Mouse (Mus musculus): Measurements from ENCODE around the gene Cyp2j13. TPM values are rescaled to one million over a fixed set of nuclear protein-coding genes. Genes with fewer than 3 reads are reported as not detected.
"Not testable (repeated sequence)": the region's sequence is repeated elsewhere in the genome, so short reads cannot be mapped to it uniquely, and the experiment has no call there.

Cyp2j13 gene
- polyA plus RNA-seq (2014; fragmentation: Nextera tagmentation; extraction: Ambion mirVana): 0.24 TPM in 1 of 2 replicates, not detected in the other

DNA sequence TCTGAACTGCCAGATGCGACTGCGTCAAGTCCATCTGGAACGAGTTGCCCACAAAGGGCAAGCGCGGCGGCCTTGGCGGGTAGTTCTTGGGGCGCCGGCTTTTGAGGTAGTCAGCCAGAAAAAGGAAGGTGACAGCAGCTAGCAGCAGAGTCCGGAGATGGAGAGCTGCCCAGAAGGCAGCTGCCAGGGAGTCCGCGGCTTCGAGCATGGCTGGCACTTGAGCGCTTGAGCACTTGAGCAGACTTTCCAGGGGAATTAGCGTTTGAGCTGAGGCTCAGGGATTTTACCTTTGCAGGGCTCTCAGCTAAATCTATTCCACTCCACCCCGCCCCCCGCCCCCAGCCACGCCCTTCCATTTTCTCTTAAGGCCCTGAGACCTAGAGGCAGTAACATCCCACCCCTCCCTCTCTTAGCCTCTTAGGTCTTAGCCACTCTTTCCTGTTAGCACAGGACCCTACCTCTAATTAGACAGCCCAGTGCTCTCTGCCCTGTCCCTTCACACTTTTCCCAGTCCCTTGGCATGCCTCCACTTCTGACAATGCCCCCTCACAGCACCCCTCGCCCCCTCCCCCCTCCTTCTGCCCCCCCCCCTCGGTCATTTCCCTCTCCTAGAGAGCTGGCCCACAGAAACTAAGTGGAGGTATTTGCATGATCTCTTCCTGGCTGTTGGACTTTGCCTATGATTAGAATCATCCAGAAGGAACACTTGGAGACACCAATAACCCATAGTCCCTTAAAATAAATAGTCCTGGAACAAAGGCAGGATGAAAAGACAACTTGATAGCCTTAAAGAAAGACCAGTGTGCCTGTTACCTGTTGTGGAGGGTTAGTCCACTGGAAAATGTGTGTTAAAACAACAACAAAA lies at the start of gene Cyp2j13:
Cyp2j13 (minus strand) TSS at position 286 of the 865 bp plus-strand sequence.
- H3K36me3 ChIP-seq (ENCODE audit: control insufficient read depth, insufficient read depth, low read length): no peaks in the 10 kb centered on the region
- 6% methylated on average over 20 of the region's 20 CpGs for WGBS
- peak within 1 kb of the TSS; percentile 38; the same call in 1 of the 2 replicates for H3K4me2 ChIP-seq (ENCODE audit: low read depth, low read length, severe bottlenecking)
- peak within 1 kb of the TSS; percentile 13; the same call in 1 of the 2 replicates for H3K9ac ChIP-seq (ENCODE audit: low read length)
- H3K4me1 ChIP-seq (replicated peaks; ENCODE audit: control insufficient read depth, insufficient read depth, low read length): 0 out of 2 replicates have a peak, but pooled peaks cover 2% of the 10 kb centered on the region
- H3K27me3 ChIP-seq (ENCODE audit: control insufficient read depth, insufficient read depth, low read length): no peaks in the 10 kb centered on the region
- DNase-seq (ENCODE audit: low spot score): peak; percentile 59
- no peaks in the 10 kb centered on the region for H3K9me3 ChIP-seq (ENCODE audit: control insufficient read depth, low read length)
- peak within 1 kb of the TSS; percentile 1; the same call in 1 of the 2 replicates for H3K4me3 ChIP-seq (ENCODE audit: low read depth, low read length)
- no peak within 1 kb of the TSS for H3K27ac ChIP-seq (ENCODE audit: low read depth, low read length)
- ATAC-seq (replicated peaks; ENCODE audit: low FRiP score): peak; percentile 92

DNA sequence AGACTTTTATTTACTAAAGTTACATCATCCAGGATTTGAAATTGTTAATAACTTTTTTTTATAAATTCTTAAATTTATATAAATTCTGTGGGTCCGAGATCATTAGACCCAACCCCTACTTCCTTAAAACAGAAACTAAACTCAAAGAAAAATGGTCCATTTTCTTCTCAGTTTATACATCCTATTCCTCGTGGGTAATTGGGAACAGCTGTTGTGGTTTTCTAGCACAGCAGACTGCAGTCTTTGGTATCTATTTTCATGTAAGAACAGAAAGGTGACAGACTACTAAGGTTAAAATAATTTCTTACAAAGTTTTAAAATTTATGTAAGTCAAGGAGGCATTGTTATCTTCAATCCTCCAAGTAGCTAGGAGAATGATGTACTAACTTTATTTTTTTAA lies 19.5 kb upstream of the Cyp2j13 start:
- Histone ChIP-seq H3K36me3 (ENCODE audit: control insufficient read depth, insufficient read depth, low read length) (no peaks in the 10 kb centered on the region), H3K9ac (ENCODE audit: low read length) (no peak overlapping the region), H3K9me3 (ENCODE audit: control insufficient read depth, low read length) (no peaks in the 10 kb centered on the region), H3K27me3 (ENCODE audit: control insufficient read depth, insufficient read depth, low read length) (no peaks in the 10 kb centered on the region), H3K4me1 (replicated peaks; ENCODE audit: control insufficient read depth, insufficient read depth, low read length) (no peaks in the 10 kb centered on the region), H3K4me2 (ENCODE audit: low read depth, low read length, severe bottlenecking) (no peak overlapping the region), H3K27ac (ENCODE audit: low read depth, low read length) (no peak overlapping the region), H3K4me3 (ENCODE audit: low read depth, low read length) (no peak overlapping the region)
- no peak for DNase-seq (ENCODE audit: low spot score)
- ATAC-seq (replicated peaks; ENCODE audit: low FRiP score): no peak
- 72% methylated on average over 2 of the region's 2 CpGs for WGBS

GRCm38 (mm10) chr4:96091869-96092268 lies 14.5 kb upstream of the Cyp2j13 start:
- ATAC-seq (replicated peaks; ENCODE audit: low FRiP score) (no peak), DNase-seq (ENCODE audit: low spot score) (no peak)
- Histone ChIP-seq H3K36me3 (ENCODE audit: control insufficient read depth, insufficient read depth, low read length) (no peaks in the 10 kb centered on the region), H3K27me3 (ENCODE audit: control insufficient read depth, insufficient read depth, low read length) (no peaks in the 10 kb centered on the region), H3K9ac (ENCODE audit: low read length) (no peak overlapping the region), H3K4me1 (replicated peaks; ENCODE audit: control insufficient read depth, insufficient read depth, low read length) (no peaks in the 10 kb centered on the region), H3K27ac (ENCODE audit: low read depth, low read length) (no peak overlapping the region), H3K9me3 (ENCODE audit: control insufficient read depth, low read length) (no peaks in the 10 kb centered on the region), H3K4me3 (ENCODE audit: low read depth, low read length) (no peak overlapping the region), H3K4me2 (ENCODE audit: low read depth, low read length, severe bottlenecking) (no peak overlapping the region)

DNA sequence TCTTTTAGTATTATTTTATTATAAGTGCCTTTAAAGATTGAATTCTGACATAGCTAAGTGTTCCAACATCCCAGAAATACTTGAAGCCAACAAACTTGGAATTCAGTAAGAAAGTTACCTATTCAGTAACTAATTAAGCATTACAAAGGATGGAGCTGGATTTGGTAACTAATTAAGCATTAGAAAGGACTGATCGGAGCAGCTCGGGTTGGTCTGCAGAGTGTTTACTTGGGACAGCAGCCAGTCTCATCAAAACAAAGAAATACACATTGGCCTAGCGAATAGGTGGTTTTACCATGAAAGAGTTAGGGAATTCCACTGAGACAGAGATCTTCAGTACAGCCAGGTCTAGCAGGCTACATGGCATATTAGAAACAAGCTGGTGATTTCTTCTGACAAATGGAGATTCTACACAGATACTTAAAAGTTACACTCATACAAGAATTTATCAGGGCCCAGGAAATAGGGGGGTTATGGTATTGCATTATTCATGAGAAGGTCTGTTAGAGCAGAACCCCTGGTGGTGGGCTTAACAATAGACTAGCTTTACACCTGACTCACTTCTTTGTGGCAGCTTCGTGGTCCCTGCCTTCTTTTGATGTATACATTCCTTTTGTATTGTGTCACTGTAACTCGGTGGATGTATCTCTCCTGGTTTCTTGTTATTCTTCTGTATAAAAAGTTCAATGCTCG lies 12.2 kb upstream of the Cyp2j13 start:
- not testable (repeated sequence) for DNase-seq (ENCODE audit: low spot score); H3K4me1 ChIP-seq (replicated peaks; ENCODE audit: control insufficient read depth, insufficient read depth, low read length); ATAC-seq (replicated peaks; ENCODE audit: low FRiP score); H3K27ac ChIP-seq (ENCODE audit: low read depth, low read length); H3K9me3 ChIP-seq (ENCODE audit: control insufficient read depth, low read length); H3K9ac ChIP-seq (ENCODE audit: low read length); H3K36me3 ChIP-seq (ENCODE audit: control insufficient read depth, insufficient read depth, low read length); H3K4me3 ChIP-seq (ENCODE audit: low read depth, low read length); H3K27me3 ChIP-seq (ENCODE audit: control insufficient read depth, insufficient read depth, low read length); H3K4me2 ChIP-seq (ENCODE audit: low read depth, low read length, severe bottlenecking)
- WGBS: 40% methylated on average over 6 of the region's 6 CpGs

DNA sequence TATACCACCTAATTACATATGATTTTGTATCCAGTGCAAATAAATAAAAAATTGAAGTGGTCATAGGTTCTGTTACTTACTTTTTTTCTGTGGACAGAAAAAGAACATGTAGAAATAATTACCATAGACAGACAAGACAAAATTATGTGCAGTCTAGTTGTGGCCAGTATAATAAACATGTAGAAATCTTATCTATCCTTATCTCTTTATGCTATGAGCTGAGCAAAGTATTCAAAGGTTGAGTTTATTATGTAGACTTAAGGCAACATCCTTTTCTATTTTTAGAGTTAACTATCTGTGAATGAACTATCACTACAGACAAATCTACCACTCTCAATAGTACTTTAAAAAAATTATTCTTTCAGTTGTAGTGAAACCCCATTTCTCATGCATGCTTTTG lies 962 bp upstream of the Cyp2j13 start:
- ATAC-seq (replicated peaks; ENCODE audit: low FRiP score) (no peak), DNase-seq (ENCODE audit: low spot score) (no peak)
- Histone ChIP-seq H3K27ac (ENCODE audit: low read depth, low read length) (no peak overlapping the region), H3K9ac (ENCODE audit: low read length) (no peak overlapping the region), H3K36me3 (ENCODE audit: control insufficient read depth, insufficient read depth, low read length) (no peaks in the 10 kb centered on the region), H3K4me1 (replicated peaks; ENCODE audit: control insufficient read depth, insufficient read depth, low read length) (0 out of 2 replicates have a peak, but pooled peaks cover 2% of the 10 kb centered on the region), H3K4me2 (ENCODE audit: low read depth, low read length, severe bottlenecking) (no peak overlapping the region), H3K27me3 (ENCODE audit: control insufficient read depth, insufficient read depth, low read length) (no peaks in the 10 kb centered on the region), H3K4me3 (ENCODE audit: low read depth, low read length) (no peak overlapping the region), H3K9me3 (ENCODE audit: control insufficient read depth, low read length) (no peaks in the 10 kb centered on the region)

GRCm38 (mm10) chr4:96062045-96062444 lies 15.3 kb downstream of the Cyp2j13 start:
- Histone ChIP-seq H3K9me3 (ENCODE audit: control insufficient read depth, low read length) (no peaks in the 10 kb centered on the region), H3K4me3 (ENCODE audit: low read depth, low read length) (no peak overlapping the region), H3K27ac (ENCODE audit: low read depth, low read length) (no peak overlapping the region), H3K4me2 (ENCODE audit: low read depth, low read length, severe bottlenecking) (no peak overlapping the region), H3K27me3 (ENCODE audit: control insufficient read depth, insufficient read depth, low read length) (no peaks in the 10 kb centered on the region), H3K36me3 (ENCODE audit: control insufficient read depth, insufficient read depth, low read length) (no peaks in the 10 kb centered on the region), H3K9ac (ENCODE audit: low read length) (no peak overlapping the region), H3K4me1 (replicated peaks; ENCODE audit: control insufficient read depth, insufficient read depth, low read length) (no peaks in the 10 kb centered on the region)
- ATAC-seq (replicated peaks; ENCODE audit: low FRiP score) (no peak), DNase-seq (ENCODE audit: low spot score) (no peak)
- WGBS: 91% methylated on average over 2 of the region's 2 CpGs

DNA sequence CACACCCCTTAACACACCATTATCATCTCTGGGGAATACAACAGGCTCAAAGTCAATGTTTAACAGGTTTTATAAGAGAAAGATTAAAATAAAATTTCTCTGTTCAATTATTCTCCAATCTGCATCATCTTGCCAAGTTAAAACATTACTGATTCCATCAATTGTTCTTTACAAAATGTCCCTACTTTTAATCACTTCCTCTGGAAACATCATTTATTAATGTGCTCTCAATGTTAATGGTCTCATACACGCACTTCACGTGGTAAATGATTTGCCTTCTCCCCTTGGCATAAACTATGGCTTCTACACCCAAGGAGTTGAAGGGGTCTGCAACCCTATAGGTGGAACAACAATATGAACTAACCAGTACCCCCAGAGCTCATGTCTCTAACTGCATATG lies 17.2 kb downstream of the Cyp2j13 start:
- no peak overlapping the region for H3K27ac ChIP-seq (ENCODE audit: low read depth, low read length)
- no peak overlapping the region for H3K4me2 ChIP-seq (ENCODE audit: low read depth, low read length, severe bottlenecking)
- WGBS: 90% methylated on average over 2 of the region's 2 CpGs
- DNase-seq (ENCODE audit: low spot score) (no peak), ATAC-seq (replicated peaks; ENCODE audit: low FRiP score) (no peak)
- H3K27me3 ChIP-seq (ENCODE audit: control insufficient read depth, insufficient read depth, low read length): no peaks in the 10 kb centered on the region
- no peaks in the 10 kb centered on the region for H3K9me3 ChIP-seq (ENCODE audit: control insufficient read depth, low read length)
- no peaks in the 10 kb centered on the region for H3K36me3 ChIP-seq (ENCODE audit: control insufficient read depth, insufficient read depth, low read length)
- H3K4me3 ChIP-seq (ENCODE audit: low read depth, low read length): no peak overlapping the region
- no peak overlapping the region for H3K9ac ChIP-seq (ENCODE audit: low read length)
- no peaks in the 10 kb centered on the region for H3K4me1 ChIP-seq (replicated peaks; ENCODE audit: control insufficient read depth, insufficient read depth, low read length)

- 89% methylated on average over 1 of the region's 1 CpGs for WGBS
- H3K36me3 ChIP-seq (ENCODE audit: control insufficient read depth, insufficient read depth, low read length): no peaks in the 10 kb centered on the region
- DNase-seq (ENCODE audit: low spot score): no peak
- ATAC-seq (replicated peaks; ENCODE audit: low FRiP score): 0 out of 2 replicates have a peak, but pooled peaks have one; percentile 36
- no peak overlapping the region for H3K4me2 ChIP-seq (ENCODE audit: low read depth, low read length, severe bottlenecking)
- no peaks in the 10 kb centered on the region for H3K27me3 ChIP-seq (ENCODE audit: control insufficient read depth, insufficient read depth, low read length)
- H3K9ac ChIP-seq (ENCODE audit: low read length): no peak overlapping the region
- no peak overlapping the region for H3K4me3 ChIP-seq (ENCODE audit: low read depth, low read length)
- no peak overlapping the region for H3K27ac ChIP-seq (ENCODE audit: low read depth, low read length)
- H3K4me1 ChIP-seq (replicated peaks; ENCODE audit: control insufficient read depth, insufficient read depth, low read length): no peaks in the 10 kb centered on the region
- no peaks in the 10 kb centered on the region for H3K9me3 ChIP-seq (ENCODE audit: control insufficient read depth, low read length)
Measured at GRCm38 (mm10) chr4:96028412-96028811, 48.9 kb downstream of the Cyp2j13 start.

Data from forebrain, embryonic 11.5 days (tissue).